Mouse (Mus musculus) macrophage (primary cell): ENCODE data around the gene Pfkfb3. TPM values are rescaled to one million over a fixed set of nuclear protein-coding genes. Genes with fewer than 3 reads are reported as not detected.

Source experiments
- H3K27ac ChIP-seq: fragments of 350-480 bp; formaldehyde crosslinking; 2 replicates; pipeline ENCODE4 v1.9.0; 2021
- H3K36me3 ChIP-seq: fragments of 350-480 bp; formaldehyde crosslinking; 2 replicates; pipeline ENCODE4 v1.9.0; 2021; ENCODE audit errors: inconsistent target
- H3K4me3 ChIP-seq: fragments of 350-480 bp; formaldehyde crosslinking; 2 replicates; pipeline ENCODE4 v1.9.0; 2021; ENCODE audit errors: inconsistent target
- H3K79me2 ChIP-seq: fragments of 350-480 bp; formaldehyde crosslinking; 2 replicates; pipeline ENCODE4 v1.9.0; 2021; ENCODE audit errors: inconsistent target
- WGBS: methylation state at CpG from one replicate; pipeline ENCODE4 v1.1.7; 2026; ENCODE audit warnings: inconsistent platforms; ENCODE audit not compliant: missing documents; 5-methylcytosine and 5-hydroxymethylcytosine counted together
- polyA plus RNA-seq: library from polyadenylated mRNA; stranded (reverse); fragments of 250-400 nt; gene quantifications from 3 replicates; pipeline ENCODE4 v1.2.4, GENCODE M21; 2018; ENCODE audit warnings: inconsistent platforms

The Pfkfb3 gene
- polyA plus RNA-seq, 1 experiment from 2014 or later, result 38.1 TPM

GRCm38 (mm10) chr2:11566241-11566640, 12.4 kb upstream of the Pfkfb3 start:
- 58% methylated on average over 7 of the region's 7 CpGs for WGBS
- H3K79me2 ChIP-seq, result no peaks in the 10 kb centered on the region
- H3K4me3 ChIP-seq, result no peak overlapping the region
- no peaks in the 10 kb centered on the region for H3K36me3 ChIP-seq
- H3K27ac ChIP-seq, result no peak overlapping the region

GRCm38 (mm10) chr2:11564768-11565167, 10.9 kb upstream of the Pfkfb3 start:
- H3K4me3 ChIP-seq, result no peak overlapping the region
- H3K27ac ChIP-seq, result no peak overlapping the region
- no peaks in the 10 kb centered on the region for H3K36me3 ChIP-seq
- WGBS, result 67% methylated on average over 6 of the region's 6 CpGs
- no peaks in the 10 kb centered on the region for H3K79me2 ChIP-seq

- Histone ChIP-seq H3K79me2 (no peaks in the 10 kb centered on the region), H3K36me3 (no peaks in the 10 kb centered on the region), H3K4me3 (no peak overlapping the region), H3K27ac (no peak overlapping the region)
- WGBS, result 96% methylated on average over 15 of the region's 17 CpGs
Observed at GRCm38 (mm10) chr2:11563256-11563655, 9.4 kb upstream of the Pfkfb3 start.

GRCm38 (mm10) chr2:11558654-11559053, 4.8 kb upstream of the Pfkfb3 start:
- 95% methylated on average over 7 of the region's 7 CpGs for WGBS
- H3K79me2 ChIP-seq, result no peaks in the 10 kb centered on the region
- H3K36me3 ChIP-seq, result no peaks in the 10 kb centered on the region
- no peak overlapping the region for H3K27ac ChIP-seq
- no peak overlapping the region for H3K4me3 ChIP-seq

DNA sequence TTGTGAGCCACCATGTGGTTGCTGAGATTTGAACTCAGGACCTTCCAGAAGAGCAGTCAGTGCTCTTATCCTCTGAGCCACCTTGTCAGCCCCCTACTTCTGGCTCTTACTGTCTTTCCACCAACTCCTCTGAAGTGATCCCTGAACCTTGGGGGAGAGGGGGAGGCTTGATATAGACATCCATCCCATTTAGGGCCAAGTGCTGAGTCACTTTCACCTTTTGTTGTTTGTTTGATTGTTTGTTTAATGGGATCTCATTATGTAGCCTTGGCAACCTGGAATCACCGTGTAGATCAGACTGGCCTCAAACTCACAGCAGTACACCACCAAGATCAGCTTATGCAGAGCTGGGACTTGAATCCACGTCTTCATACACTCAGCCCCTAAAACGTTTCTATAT, 3.4 kb upstream of the Pfkfb3 start:
- 93% methylated on average over 3 of the region's 3 CpGs for WGBS
- H3K27ac ChIP-seq, result no peak overlapping the region

GRCm38 (mm10) chr2:11555316-11555715, 1.4 kb upstream of the Pfkfb3 start:
- Histone ChIP-seq H3K4me3 (no peak overlapping the region), H3K79me2 (peaks cover 20% of the 10 kb centered on the region; the same call in 1 of the 2 replicates), H3K36me3 (no peaks in the 10 kb centered on the region), H3K27ac (no peak overlapping the region)
- WGBS, result 96% methylated on average over 6 of the region's 6 CpGs

More for the DNA sequence above, 3.4 kb upstream of the Pfkfb3 start:
- H3K36me3 ChIP-seq, result no peaks in the 10 kb centered on the region
- no peak overlapping the region for H3K4me3 ChIP-seq
- H3K79me2 ChIP-seq, result peaks cover 1% of the 10 kb centered on the region; the same call in 1 of the 2 replicates

GRCm38 (mm10) chr2:11552966-11553451, 868 bp downstream of the Pfkfb3 start:
- 2% methylated on average over 15 of the region's 15 CpGs for WGBS

DNA sequence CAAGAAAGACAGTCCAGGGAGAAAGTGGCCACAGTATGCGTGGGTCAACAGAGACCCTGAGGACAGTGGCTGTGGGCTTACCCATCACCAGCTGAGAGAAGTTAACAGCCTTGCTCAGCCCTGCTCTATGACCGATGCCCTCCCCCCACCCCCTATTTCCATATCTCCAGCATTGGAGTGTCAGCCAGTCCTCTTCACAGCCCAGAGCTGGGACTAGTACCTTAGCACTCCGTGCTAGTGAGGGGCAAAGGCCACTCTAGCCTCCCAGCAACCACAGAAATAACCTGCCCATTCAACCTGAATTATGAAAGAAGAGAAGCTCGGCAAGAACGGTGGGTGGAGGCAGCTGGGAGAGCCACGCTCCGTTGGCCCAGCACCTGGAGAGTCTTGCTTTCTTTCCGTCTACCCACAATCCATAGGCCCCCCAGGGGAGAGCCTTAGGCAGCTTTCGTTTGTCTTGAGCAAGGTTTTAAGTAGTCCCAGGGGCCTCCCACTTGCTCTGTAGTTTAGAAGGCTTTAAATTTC, 1.5 kb downstream of the Pfkfb3 start:
- H3K79me2 ChIP-seq, result peaks cover 28% of the 10 kb centered on the region; the same call in 1 of the 2 replicates
- WGBS, result 6% methylated on average over 8 of the region's 9 CpGs
- H3K27ac ChIP-seq, result peak overlapping the region; percentile 74

More at GRCm38 (mm10) chr2:11552966-11553451, 868 bp downstream of the Pfkfb3 start:
- peak overlapping the region; percentile 74 for H3K27ac ChIP-seq
- peak overlapping the region; percentile 70 for H3K4me3 ChIP-seq
- H3K79me2 ChIP-seq, result peaks cover 28% of the 10 kb centered on the region; the same call in 1 of the 2 replicates
- no peaks in the 10 kb centered on the region for H3K36me3 ChIP-seq

GRCm38 (mm10) chr2:11551726-11552125, 2.2 kb downstream of the Pfkfb3 start:
- no peaks in the 10 kb centered on the region for H3K36me3 ChIP-seq
- H3K27ac ChIP-seq, result no peak overlapping the region
- H3K4me3 ChIP-seq, result no peak overlapping the region
- peaks cover 32% of the 10 kb centered on the region; the same call in 1 of the 2 replicates for H3K79me2 ChIP-seq
- WGBS, result 38% methylated on average over 1 of the region's 1 CpGs

More for the DNA sequence above, 1.5 kb downstream of the Pfkfb3 start:
- Histone ChIP-seq H3K36me3 (no peaks in the 10 kb centered on the region), H3K4me3 (peak overlapping the region; percentile 70)

- H3K27ac ChIP-seq, result peak overlapping the region; percentile 29
- WGBS, result 3% methylated on average over 10 of the region's 10 CpGs
- H3K79me2 ChIP-seq, result peaks cover 51% of the 10 kb centered on the region; the same call in 1 of the 2 replicates
- no peak overlapping the region for H3K4me3 ChIP-seq
- no peaks in the 10 kb centered on the region for H3K36me3 ChIP-seq
Observed at GRCm38 (mm10) chr2:11548508-11548907, 5.4 kb downstream of the Pfkfb3 start.

- WGBS, result 60% methylated on average over 2 of the region's 2 CpGs
- Histone ChIP-seq H3K79me2 (peaks cover 57% of the 10 kb centered on the region; the same call in 1 of the 2 replicates), H3K4me3 (no peak overlapping the region), H3K36me3 (no peaks in the 10 kb centered on the region), H3K27ac (peak overlapping the region; percentile 29; the same call in 1 of the 2 replicates)
Observed at GRCm38 (mm10) chr2:11547609-11548008, 6.3 kb downstream of the Pfkfb3 start.

- Histone ChIP-seq H3K4me3 (no peak overlapping the region), H3K36me3 (no peaks in the 10 kb centered on the region), H3K79me2 (peaks cover 57% of the 10 kb centered on the region; the same call in 1 of the 2 replicates), H3K27ac (no peak overlapping the region)
- WGBS, result 92% methylated on average over 8 of the region's 8 CpGs
Observed at GRCm38 (mm10) chr2:11546091-11546490, 7.8 kb downstream of the Pfkfb3 start.

GRCm38 (mm10) chr2:11545380-11545779, 8.5 kb downstream of the Pfkfb3 start:
- Histone ChIP-seq H3K27ac (no peak overlapping the region), H3K79me2 (peaks cover 57% of the 10 kb centered on the region; the same call in 1 of the 2 replicates), H3K36me3 (no peaks in the 10 kb centered on the region), H3K4me3 (no peak overlapping the region)
- WGBS, result 10% methylated on average over 1 of the region's 1 CpGs

DNA sequence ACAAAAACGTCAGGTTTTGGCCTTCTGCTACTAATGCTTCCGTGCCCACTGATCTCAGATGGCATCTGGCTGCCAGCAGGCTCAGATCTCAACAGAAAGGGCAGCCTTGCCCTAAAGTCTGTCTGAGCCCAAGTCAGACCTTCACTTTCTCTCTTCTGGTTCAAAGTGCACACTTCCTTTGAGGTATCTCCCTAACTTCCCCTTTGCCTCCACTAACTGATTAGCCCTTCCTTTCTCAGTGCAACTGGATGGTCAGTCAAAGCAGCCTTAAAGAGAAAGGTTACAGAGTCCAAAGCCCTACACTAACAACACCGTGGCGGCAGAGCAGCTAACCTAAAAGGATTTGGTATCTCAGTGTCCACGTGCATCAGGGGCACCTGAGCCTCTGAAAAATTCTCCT, 9.5 kb downstream of the Pfkfb3 start:
- peaks cover 55% of the 10 kb centered on the region; the same call in 1 of the 2 replicates for H3K79me2 ChIP-seq
- H3K36me3 ChIP-seq, result no peaks in the 10 kb centered on the region
- no peak overlapping the region for H3K4me3 ChIP-seq
- 3% methylated on average over 5 of the region's 5 CpGs for WGBS
- peak overlapping the region; percentile 37 for H3K27ac ChIP-seq

GRCm38 (mm10) chr2:11543158-11543557, 10.7 kb downstream of the Pfkfb3 start:
- 83% methylated on average over 7 of the region's 7 CpGs for WGBS
- no peaks in the 10 kb centered on the region for H3K36me3 ChIP-seq
- no peak overlapping the region for H3K4me3 ChIP-seq
- H3K27ac ChIP-seq, result no peak overlapping the region
- peaks cover 55% of the 10 kb centered on the region; the same call in 1 of the 2 replicates for H3K79me2 ChIP-seq
